Mouse (Mus musculus) 416B (cell line): Measurements from ENCODE around the gene Gm5862.
"Not testable (repeated sequence)": the region's sequence is repeated elsewhere in the genome, so short reads cannot be mapped to it uniquely, and the experiment has no call there.

ENCODE experiments used
- DNase-seq: peaks from one replicate; pipeline ENCODE4 v3.0.0; 2011; ENCODE audit warnings: low read depth

Gm5862 gene

DNA sequence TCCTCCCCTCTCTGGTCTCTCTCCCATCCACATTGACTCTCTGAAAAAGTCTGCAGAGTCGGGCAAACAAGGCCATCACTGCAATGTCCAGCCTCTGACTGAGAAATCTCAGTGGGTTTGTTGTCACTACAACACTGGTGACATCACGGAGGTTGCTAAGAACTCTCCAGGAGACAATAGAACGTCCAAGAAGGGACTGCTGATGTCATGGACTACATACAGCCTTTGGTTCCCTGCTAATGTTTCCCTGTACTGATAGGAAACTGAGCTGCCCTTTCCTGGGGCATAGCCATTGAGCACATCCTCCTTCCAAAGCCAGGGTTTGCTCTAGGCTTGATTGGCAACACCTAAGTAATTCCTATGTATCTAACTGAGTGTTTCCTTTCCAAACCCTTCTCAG, at the start of gene Gm5862:
Gene Gm5862, minus strand, starts transcription at position 101 of the 400 bp plus-strand sequence.
- not testable (repeated sequence) for DNase-seq

DNA sequence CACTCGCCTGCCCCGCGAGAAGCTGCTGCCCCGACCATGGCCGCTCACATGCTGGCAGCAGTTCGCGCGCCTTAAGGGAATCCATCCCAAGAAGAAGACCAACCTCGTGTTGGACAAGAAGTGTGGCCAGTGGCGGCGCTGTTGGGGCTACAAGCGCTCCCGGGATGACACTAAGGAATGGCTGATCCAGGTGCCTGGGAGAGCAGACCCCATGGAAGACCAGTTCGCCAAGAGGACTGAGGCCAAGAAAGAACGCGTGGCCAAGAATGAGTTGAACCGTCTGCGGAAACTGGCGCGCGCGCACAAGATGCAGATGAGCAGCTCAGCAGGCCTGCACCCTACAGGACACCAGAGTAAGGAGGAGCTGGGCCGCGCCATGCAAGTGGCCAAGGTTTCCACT, 48.0 kb upstream of the Gm5862 start:
- DNase-seq, result no peak

DNA sequence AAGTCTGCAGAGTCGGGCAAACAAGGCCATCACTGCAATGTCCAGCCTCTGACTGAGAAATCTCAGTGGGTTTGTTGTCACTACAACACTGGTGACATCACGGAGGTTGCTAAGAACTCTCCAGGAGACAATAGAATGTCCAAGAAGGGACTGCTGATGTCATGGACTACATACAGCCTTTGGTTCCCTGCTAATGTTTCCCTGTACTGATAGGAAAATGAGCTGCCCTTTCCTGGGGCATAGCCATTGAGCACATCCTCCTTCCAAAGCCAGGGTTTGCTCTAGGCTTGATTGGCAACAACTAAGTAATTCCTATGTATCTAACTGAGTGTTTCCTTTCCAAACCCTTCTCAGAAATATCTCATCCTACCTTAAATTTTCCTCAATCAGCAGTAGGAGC, 35.8 kb upstream of the Gm5862 start, which contains the start of gene Gm7347:
Gene Gm7347, minus strand, starts transcription at position 101 of the 400 bp plus-strand sequence.
- DNase-seq, result not testable (repeated sequence)

DNA sequence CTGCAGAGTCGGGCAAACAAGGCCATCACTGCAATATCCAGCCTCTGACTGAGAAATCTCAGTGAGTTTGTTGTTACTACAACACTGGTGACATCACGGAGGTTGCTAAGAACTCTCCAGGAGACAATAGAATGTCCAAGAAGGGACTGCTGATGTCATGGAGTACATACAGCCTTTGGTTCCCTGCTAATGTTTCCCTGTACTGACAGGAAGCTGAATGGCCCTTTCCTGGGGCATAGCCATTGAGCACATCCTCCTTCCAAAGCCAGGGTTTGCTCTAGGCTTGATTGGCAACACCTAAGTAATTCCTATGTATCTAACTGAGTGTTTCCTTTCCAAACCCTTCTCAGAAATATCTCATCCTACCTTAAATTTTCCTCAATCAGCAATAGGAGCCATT, 16.7 kb upstream of the Gm5862 start, which contains the start of gene Speer4a:
Gene Speer4a, minus strand, starts transcription at position 101 of the 400 bp plus-strand sequence.
- DNase-seq, result not testable (repeated sequence)

DNA sequence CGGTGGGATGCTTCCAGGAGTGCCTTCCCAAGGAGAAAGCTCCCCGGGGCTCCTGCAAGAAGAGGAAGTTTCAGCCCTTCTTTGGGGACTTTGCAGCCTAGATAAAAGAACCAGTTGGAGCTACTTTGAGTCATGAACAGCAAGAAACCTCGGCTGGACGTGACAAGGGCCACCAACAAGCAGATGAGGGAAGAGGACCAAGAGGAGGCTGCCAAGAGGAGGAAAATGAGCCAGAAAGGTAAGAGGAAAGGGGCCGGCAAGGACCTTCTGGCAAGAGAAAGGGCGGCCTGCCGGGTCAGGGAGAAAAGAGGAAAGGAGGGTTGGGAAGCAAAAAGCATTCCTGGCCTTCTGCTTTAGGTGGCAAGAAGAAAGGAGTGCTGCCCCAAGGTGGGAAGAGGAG, 15.0 kb downstream of the Gm5862 start:
- not testable (repeated sequence) for DNase-seq

DNA sequence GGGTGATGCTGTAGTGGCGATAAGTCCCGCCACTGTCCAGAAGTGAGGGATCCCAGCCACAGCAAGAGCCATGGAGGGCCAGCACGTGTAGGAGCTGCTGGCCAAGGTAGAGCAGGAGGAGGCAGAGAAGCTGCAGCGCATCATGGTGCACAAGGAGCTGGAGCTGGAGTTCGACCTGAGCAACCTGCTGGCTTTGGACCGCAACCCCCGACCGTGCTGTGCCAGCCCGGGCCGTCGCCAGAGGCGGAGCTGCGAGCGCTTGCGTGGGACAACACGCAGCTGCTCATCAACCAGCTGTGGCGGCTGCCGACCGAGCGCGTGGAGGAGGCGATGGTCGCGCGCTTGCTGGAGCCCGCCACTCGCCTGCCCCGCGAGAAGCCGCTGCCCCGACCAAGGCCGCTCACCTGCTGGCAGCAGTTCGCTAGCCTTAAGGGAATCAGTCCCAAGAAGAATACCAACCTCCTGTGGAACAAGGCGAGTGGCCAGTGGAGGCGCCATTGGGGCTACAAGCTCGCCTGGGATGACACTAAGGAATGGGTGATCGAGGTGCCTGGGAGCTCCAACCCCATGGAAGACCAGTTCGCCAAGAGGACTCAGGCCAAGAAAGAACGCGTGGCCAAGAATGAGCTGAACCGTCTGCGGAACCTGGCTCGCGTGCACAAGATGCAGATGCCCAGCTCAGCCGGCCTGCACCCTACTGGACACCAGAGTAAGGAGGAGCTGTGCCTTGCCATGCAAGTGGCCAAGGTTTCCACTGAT, 15.6 kb downstream of the Gm5862 start:
- not testable (repeated sequence) for DNase-seq

DNA sequence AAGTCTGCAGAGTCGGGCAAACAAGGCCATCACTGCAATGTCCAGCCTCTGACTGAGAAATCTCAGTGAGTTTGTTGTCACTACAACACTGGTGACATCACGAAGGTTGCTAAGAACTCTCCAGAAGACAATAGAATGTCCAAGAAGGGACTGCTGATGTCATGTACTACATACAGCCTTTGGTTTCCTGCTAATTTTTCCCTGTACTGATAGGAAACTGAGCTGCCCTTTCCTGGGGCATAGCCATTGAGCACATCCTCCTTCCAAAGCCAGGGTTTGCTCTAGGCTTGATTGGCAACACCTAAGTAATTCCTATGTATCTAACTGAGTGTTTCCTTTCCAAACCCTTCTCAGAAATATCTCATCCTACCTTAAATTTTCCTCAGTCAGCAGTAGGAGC, 18.0 kb downstream of the Gm5862 start, which contains the start of gene Gm1979:
Gene Gm1979, minus strand, starts transcription at position 101 of the 400 bp plus-strand sequence.
- DNase-seq, result not testable (repeated sequence)

DNA sequence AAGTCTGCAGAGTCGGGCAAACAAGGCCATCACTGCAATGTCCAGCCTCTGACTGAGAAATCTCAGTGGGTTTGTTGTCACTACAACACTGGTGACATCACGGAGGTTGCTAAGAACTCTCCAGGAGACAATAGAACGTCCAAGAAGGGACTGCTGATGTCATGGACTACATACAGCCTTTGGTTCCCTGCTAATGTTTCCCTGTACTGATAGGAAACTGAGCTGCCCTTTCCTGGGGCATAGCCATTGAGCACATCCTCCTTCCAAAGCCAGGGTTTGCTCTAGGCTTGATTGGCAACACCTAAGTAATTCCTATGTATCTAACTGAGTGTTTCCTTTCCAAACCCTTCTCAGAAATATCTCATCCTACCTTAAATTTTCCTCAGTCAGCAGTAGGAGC, 34.2 kb downstream of the Gm5862 start, which contains the start of gene Gm21698:
Gene Gm21698, minus strand, starts transcription at position 101 of the 400 bp plus-strand sequence.
- DNase-seq, result not testable (repeated sequence)

DNA sequence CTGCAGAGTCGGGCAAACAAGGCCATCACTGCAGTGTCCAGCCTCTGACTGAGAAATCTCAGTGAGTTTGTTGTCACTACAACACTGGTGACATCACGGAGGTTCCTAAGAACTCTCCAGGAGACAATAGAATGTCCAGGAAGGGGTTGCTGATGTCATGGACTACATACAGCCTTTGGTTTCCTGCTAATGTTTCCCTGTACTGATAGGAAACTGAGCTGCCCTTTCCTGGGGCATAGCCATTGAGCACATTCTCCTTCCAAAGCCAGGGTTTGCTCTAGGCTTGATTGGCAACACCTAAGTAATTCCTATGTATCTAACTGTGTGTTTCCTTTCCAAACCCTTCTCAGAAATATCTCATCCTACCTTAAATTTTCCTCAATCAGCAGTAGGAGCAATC, 50.2 kb downstream of the Gm5862 start, which contains the start of gene Gm21680:
Gene Gm21680, minus strand, starts transcription at position 101 of the 400 bp plus-strand sequence.
- not testable (repeated sequence) for DNase-seq
